Mouse (Mus musculus): ENCODE measurements at regions not wholly inside any gene's neighbourhood (a gene's known extent, or its start where the extent isn't known, plus 50 kb on each side); places are given as distances from the start of the nearest gene placed in this dataset.
A peak's percentile ranks its signal among the peaks of the same experiment; 100 is the strongest.

DNA sequence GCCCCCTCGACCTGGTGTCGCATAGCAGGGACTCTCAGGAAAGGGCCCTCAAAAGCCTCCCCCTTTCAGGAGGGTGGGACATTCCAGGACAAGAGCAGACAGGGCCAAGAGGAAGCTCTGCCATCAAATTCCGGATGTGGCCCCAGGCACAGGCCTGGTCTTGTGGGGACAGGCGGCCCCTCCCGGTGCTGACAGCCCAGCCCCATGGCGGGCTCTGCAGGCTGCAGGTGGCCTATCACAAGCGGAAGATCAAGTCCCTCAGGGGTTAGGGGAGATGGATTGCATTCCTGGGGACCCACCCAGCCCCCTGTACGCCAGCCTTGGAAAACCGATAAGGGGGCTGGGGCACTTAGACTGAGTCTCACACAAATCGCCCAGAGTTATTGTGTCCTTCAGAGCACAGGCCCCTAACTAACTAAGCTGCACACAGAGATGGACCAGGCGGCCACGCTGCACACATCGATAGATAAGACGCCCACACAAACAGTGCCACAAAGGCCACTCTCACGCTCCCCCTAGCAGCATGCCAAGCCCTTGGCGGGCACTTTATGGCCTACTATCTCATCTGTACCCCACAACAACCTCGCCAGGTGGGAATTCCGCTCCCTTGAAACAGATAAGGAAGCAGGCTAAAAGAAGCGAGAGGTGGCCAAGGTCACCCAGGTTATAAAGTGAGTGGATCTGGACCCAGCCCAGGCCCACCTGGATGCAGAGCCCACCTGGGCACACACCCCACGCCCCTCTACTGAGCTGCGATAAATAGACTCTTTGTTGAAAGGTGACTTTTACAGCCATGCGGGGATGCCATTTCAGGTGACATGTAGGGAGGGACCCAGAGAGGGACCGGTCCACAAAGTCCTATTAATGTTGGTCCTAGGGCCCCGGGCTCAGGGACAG is 55.5 kb downstream of the Gm5294 start:
- no peak for DNase-seq (ENCODE audit: low spot score in 2 of 2)

DNA sequence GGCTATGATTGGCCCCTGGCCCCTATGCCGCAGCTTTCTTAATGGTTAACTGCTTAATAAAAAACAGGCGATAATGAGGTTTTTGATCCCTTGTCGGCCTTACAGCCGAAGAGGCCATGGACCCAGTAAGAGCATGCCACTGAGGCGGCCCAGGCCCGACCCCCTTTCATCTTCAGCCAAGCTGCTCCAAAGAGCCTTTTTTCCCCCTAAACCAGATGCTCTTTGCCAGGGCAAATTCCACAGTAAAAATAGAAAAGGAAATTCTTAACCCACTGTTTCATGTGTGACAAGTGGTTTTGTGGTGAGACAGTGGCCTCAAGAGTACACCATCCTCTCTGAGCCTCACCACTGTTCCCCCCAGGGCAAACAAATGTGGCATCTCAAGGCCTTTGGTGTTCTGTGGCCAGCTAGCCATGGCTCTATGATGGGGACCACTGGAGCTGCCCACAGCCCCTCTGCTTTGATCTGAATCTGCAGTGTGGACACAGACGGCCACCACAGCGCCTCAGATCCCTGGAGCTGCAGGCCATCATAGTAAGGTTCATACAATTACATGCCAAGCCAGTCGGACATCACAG is 61.9 kb downstream of the Gm5294 start:
- no peak for DNase-seq (ENCODE audit: low spot score in 2 of 2)

DNA sequence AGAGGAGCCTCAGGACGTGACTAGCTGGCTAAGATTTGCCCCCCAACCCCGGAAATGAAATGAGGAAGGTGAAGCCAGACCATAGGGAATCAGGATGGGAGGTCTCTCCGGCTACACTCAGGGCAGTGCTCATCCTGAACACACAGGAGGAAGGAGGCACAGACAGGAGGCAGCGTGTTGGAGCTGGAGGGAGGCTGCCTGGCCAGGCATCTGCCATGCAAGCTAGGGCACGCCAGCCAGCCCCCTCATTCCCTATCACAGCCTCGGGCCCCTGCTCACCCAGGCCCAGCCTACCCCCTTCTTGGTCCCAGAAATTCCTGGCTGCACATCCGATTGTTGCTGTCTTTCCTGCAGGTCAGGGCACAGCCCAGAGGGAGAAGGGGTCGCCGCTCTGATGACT is 63.7 kb downstream of the Gm5294 start:
- DNase-seq (ENCODE audit: low spot score in 2 of 2): no peak

DNA sequence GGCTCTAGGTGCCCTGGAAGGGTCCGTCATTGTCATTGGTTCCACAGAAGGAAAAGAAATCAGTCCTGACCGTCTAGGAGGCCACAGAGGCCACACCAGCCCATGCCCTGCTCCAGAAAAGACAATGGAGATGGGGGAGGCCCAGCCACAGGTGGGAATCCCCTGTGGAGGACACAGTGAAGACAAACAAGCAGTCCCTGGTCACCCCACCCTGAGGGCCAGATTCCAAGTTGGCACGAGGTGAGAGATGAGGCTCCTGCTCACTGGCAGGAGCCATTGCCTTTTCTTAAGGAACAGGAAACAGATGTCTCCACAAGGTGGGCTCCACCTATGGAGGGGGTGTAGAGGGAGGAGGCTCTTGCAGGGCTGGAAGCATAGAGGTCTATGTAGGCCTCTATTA is 66.0 kb downstream of the Gm5294 start:
- no peak for DNase-seq (ENCODE audit: low spot score in 2 of 2)

DNA sequence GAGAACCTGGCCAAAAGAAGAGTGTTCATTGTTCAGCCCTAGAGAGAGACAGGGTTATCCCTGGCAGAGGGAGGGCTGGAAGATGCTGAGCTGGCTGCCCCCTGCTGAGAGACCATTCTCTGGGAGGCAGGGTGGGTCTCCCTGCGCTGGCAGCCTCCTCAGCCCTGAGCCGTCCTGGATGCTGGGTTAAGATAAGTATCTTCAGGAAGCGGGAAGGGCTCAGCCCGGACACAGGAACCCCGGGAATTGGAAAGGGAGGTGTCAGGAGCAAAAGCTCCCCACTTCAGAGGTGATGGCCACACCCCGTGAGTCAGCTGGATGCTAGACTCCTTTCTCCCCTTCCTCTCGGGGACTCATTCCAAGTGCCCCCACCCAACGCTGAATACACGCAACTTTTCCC is 68.9 kb downstream of the Gm5294 start:
- DNase-seq (ENCODE audit: low spot score in 2 of 2): no peak

DNA sequence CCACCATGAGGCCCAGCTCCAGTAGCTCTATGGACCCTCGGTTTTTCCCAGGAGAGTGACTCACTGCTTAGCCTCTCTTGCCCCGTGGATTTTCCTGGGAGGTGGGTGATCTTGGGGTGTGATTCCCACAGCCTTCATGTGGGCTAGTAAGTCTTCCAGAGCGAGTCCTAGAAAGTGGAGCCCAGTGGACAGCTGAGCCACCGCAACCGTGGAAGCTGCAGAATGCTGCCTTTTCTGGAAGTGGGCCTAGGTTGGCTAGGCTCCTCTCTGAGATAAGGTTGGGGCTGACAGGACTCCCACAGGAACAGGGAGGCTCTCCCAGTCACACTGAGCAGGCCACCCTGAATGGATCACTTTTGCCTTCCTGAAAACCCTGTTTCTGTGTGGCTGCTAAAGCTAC is 69.9 kb downstream of the Gm5294 start:
- DNase-seq (ENCODE audit: low spot score in 2 of 2): no peak

DNA sequence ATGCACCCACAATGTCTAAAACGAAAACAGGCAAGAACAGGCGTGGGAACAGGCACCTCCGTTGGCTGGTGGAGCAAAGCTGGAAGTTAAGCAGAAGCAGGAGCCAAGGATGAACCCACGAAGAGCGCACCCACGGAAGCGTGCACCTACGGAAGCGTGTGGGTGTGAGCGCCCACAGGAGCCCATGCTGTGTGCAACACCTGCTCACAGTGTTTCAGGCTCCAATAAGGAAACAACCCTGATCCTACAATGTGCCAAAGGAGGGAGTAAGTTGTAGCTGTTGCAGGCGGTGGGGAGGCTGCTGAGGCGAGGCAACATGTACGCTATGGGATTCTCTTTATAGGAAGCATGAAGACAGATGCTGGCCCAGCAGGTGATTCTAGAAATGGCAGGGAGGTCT is 74.6 kb downstream of the Gm5294 start:
- DNase-seq (ENCODE audit: low spot score in 2 of 2): no peak

DNA sequence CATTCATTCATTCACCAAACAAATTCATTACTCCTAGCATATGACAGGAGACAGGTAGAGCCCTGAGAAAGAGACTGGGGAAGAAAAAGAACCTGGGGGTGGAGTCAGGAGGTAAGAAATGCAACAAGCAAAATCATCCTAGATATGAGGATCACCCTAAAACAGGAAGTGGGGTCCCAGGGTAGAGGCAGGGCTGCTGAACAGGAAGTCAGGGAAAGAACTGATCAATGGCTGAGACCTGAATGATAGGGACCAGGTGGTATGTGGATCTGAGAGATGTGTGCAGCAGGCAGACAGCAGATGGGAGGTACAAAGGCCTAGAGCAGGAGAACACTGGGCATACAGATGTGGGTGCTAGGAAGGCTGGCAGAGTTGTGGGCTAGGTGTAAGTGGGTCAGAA is 77.4 kb downstream of the Gm5294 start:
- no peak for DNase-seq (ENCODE audit: low spot score in 2 of 2)

DNA sequence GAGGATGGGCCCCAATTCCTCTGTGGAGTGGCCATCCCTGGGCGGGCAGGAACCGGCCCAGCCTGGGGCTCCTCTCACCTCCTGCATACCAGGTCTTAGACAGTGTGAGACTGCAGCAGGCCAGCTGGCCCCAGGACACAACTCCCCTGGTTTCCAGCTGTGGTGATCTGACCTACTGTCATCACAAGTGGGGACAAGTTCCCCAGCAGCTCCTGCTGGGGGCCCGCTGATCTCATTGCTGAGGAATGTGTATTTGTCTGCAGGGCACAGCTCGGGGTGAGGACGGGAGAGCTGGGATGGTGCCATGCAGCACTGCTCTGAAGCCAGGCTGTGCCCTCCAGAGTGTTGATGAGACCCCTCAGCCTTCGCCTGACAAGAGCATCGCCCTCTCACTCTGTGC is 78.6 kb downstream of the Gm5294 start:
- no peak for DNase-seq (ENCODE audit: low spot score in 2 of 2)

DNA sequence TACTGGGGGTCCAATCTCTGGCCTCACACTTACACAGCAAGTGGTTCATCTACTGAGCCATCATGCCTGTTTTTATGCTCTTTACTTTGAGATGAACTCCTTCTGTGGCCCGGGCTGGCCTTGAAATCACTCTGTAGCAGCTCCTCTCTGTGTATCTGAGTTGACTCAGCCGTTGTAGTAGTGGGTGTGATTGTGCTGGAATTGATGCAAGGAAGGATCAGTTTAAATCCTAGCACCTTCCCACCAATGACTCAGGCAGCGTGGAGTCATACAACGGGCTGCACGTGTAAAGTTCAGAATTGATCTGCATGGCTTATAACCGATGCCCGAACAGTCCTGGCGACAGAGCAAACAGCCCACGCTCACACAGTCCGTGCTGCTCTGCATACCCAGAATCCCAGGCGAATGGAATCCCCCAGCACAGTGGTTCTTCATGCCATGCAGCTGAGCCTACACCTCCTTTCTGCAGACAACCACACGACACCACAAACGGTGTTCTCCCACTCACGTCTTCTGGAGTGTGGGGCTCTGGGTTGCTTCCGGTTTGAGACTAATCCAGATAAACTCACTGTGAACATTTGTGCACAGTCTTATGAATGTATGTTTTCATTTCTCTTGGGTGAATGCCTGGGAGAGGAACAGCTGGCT is 81.2 kb downstream of the Gm5294 start:
- no peak for DNase-seq (ENCODE audit: low spot score in 2 of 2)

DNA sequence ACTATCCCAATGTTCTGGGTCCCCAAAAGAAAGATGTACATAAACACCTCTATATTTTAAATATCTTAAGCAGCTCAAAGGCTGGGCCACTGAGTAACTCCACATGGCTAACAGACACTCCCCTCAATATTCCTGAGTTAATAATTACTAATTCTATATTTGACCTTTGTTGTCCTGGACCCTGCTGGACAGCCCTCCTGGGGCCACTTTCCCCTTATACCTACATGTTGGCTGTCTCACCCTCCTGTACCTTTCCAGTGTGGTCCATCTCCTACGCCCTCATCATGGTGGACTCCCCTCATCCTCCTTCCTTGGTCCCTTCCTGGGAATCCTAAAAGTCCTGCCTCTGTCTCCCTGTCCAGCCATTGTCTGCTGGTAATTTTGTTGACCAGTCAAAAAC is 82.4 kb downstream of the Gm5294 start:
- DNase-seq (ENCODE audit: low spot score in 2 of 2): no peak

DNA sequence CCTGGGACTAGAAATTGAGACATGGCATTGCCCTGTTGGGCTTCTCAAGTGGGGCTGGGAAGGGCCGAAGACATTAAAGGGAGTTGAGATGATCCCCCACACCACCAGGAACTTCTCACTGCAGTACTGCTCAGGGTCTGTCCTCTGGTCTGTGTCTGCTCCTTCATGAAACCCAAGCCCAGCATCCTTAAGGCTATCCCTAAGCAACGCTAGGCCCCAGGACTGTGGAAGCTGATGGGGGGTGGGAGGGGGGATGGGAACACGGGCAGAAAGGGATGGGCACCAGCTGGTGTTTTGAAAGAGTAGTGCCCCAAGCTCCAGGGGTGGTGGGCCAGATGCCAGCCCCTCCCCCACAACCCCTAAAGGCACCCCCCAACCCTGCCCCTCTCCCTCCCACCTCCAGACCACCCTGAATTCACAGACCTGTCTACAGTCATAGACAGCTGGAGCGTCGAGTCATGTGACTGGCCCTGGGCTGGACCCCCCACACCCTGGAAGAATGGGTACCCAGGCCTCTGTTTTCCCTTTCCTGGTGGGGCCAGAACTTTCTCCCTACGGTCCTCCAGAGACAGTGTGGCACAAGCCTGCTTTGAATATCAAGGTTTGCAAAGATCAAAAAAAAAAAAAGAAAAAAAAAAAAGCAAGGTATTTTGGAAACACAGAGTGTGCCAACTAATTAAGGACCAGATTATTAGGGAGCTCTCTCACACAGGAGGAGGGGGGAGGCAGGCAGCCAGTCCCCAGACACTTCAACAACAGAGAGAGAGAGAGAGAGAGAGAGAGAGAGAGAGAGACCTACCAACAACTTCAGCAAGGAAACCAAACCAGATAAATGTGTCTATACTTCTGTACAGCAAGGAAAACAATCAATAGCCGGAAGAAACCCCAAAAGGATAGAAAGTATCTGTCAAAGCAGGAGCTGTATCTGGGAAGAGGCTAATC is 85.1 kb downstream of the Pdgfa start:
- no peak for DNase-seq (ENCODE audit: low spot score in 2 of 2)

DNA sequence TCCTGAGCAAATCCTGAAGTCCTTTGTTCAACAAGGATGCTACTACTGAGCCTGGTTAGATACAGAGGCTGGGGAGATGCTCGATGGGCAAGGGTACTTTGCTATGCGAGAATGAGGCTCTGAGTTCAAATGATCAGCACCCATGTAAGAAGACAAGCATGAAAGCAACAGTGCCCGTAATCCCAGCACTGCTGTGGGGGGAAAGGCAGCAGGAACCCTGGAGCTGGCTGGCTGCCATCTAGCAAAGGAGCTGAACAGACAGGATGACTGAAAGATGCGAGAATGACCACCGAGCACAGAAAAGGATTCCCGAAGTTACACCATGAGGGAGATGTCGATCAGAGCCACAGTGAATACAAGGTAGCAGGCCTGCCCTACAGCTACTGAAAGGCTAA is 84.5 kb downstream of the Pdgfa start:
- DNase-seq (ENCODE audit: low spot score in 2 of 2): no peak

DNA sequence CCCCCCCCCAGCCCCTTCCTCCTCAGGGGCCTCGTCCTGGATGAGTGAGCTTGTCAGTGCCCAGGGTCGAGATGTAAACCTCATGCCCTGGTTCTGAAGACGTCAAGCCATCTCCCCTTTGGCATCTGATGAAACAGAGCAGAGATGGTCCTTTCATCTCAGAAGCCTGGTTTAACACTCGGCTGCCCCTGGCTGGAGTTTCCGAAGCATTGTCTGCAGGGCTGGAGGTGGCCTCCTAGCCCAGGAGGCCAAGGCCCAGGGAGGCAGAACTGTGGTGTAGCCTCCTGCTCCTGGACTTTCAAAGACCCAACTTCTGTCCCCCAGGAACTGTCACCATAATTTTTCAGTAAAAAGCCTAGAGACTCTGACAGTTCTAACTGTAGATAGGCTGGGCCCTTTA is 82.1 kb downstream of the Pdgfa start:
- no peak for DNase-seq (ENCODE audit: low spot score in 2 of 2)

DNA sequence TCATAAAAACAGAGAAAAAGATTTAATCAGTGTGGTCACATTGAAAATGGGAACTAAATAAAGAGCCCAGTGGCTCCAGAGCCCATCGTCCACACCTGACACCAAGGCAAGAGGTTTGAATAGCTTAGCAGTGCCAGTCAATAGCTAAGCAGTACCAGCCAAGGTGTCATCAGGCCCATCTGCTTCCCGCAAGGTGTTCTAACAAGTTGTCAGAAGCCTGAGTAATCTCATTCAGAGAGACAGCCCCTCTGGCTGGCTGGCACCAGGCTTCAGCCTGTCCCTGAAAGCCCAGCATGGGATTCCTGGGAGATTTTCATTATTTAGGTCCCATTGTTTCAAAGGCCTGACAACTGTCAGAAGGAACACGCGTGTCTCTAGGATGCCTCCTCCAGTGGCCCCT is 81.7 kb downstream of the Pdgfa start:
- DNase-seq (ENCODE audit: low spot score in 2 of 2): no peak

DNA sequence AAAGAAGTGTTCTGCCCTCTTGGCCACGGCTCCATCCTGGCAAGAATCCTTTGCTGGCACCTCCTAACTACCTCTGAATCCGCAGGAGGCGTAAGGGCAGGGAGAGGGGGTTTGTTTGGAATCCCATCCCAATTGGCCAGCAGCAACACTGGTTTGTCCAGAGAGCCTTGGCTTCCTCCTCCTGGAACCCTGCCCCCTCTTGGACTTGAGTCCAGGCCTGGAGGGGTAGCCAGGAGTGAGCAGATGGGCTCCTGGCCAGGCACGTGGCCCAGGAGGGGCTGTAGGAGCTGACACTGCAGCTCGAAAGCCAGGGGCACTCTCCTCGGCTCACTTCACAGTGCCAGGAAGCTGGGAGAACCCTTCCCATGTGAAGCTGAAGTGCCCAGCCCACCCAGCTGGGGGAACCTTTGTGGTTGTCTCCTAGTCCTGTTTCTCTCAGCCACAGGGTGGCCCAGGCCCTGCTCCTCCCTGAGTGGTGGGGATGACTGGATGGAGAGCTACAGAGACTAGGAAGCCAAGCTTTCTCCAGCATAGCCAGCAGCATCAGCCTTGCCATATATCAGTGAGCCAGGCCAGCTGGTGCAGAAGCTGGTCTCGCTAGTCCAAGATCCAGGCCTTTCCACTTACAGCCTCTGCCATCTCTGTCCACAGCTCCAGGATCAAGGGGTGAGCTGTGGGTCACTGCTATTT is 76.9 kb downstream of the Pdgfa start:
- peak in 1 of 2 experiments; percentile 5 for DNase-seq (ENCODE audit: low spot score in 2 of 2)

DNA sequence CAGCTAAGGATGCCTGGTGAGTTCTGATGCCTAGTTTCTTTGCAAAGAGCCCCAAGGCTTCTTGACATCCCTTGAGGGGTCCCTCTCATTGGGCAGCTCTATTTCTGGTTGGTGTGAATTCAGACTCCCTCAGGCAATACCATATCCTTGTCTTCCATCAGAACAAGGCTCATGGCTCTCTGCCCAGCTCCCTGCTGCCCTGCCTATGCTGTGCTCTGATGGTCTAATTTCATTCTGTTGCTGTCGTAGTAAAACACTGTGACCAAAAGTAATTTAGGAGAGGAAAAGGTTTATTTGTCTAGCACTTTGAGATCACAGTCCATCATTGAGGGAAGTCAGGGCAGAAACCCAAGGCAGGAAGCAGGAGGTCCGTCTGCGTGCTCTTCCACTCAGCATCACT is 75.1 kb downstream of the Pdgfa start:
- no peak for DNase-seq (ENCODE audit: low spot score in 2 of 2)

Measured in spleen, postnatal 36 days (tissue).